Mouse (Mus musculus): Measurements from ENCODE around the gene Kdm1a. TPM values are rescaled to one million over a fixed set of nuclear protein-coding genes. Genes with fewer than 3 reads are reported as not detected.

The Kdm1a gene
- polyA plus RNA-seq, 1 experiment from 2014 or later, result 69.9 TPM

GRCm38 (mm10) chr4:136594006-136594405 lies 8.5 kb downstream of the Kdm1a start:
- no peaks in the 10 kb centered on the region for H3K27me3 ChIP-seq (ENCODE audit: control insufficient read depth, insufficient read depth, low read length)
- H3K36me3 ChIP-seq (ENCODE audit: control insufficient read depth, insufficient read depth, low read length), result peaks cover 12% of the 10 kb centered on the region; the same call in 1 of the 2 replicates
- H3K9me3 ChIP-seq (ENCODE audit: control insufficient read depth, low read length), result no peaks in the 10 kb centered on the region
- no peak for ATAC-seq (ENCODE audit: low FRiP score, low TSS enrichment)
- H3K9ac ChIP-seq (ENCODE audit: low read depth, low read length), result no peak overlapping the region
- 0 out of 2 replicates have a peak, but pooled peaks cover 3% of the 10 kb centered on the region for H3K4me1 ChIP-seq (ENCODE audit: control insufficient read depth, insufficient read depth, low read length)
- 84% methylated on average over 2 of the region's 2 CpGs for WGBS
- no peak overlapping the region for H3K27ac ChIP-seq (ENCODE audit: low read depth, low read length)
- H3K4me3 ChIP-seq (ENCODE audit: low read length), result no peak overlapping the region
- no peak overlapping the region for H3K4me2 ChIP-seq (replicated peaks; ENCODE audit: low read depth, low read length)

GRCm38 (mm10) chr4:136592111-136592510 lies 10.4 kb downstream of the Kdm1a start:
- Histone ChIP-seq H3K27me3 (ENCODE audit: control insufficient read depth, insufficient read depth, low read length) (no peaks in the 10 kb centered on the region), H3K36me3 (ENCODE audit: control insufficient read depth, insufficient read depth, low read length) (peaks cover 12% of the 10 kb centered on the region; the same call in 1 of the 2 replicates), H3K4me3 (ENCODE audit: low read length) (no peak overlapping the region), H3K27ac (ENCODE audit: low read depth, low read length) (no peak overlapping the region), H3K4me1 (ENCODE audit: control insufficient read depth, insufficient read depth, low read length) (0 out of 2 replicates have a peak, but pooled peaks cover 3% of the 10 kb centered on the region), H3K9ac (ENCODE audit: low read depth, low read length) (no peak overlapping the region), H3K4me2 (replicated peaks; ENCODE audit: low read depth, low read length) (no peak overlapping the region), H3K9me3 (ENCODE audit: control insufficient read depth, low read length) (no peaks in the 10 kb centered on the region)
- 53% methylated on average over 4 of the region's 4 CpGs for WGBS
- no peak for ATAC-seq (ENCODE audit: low FRiP score, low TSS enrichment)

- Histone ChIP-seq H3K36me3 (ENCODE audit: control insufficient read depth, insufficient read depth, low read length) (peaks cover 9% of the 10 kb centered on the region; the same call in 1 of the 2 replicates), H3K27ac (ENCODE audit: low read depth, low read length) (no peak overlapping the region), H3K4me1 (ENCODE audit: control insufficient read depth, insufficient read depth, low read length) (no peaks in the 10 kb centered on the region), H3K27me3 (ENCODE audit: control insufficient read depth, insufficient read depth, low read length) (no peaks in the 10 kb centered on the region), H3K9me3 (ENCODE audit: control insufficient read depth, low read length) (no peaks in the 10 kb centered on the region), H3K4me3 (ENCODE audit: low read length) (no peak overlapping the region), H3K4me2 (replicated peaks; ENCODE audit: low read depth, low read length) (no peak overlapping the region), H3K9ac (ENCODE audit: low read depth, low read length) (no peak overlapping the region)
- WGBS, result 93% methylated on average over 4 of the region's 4 CpGs
- ATAC-seq (ENCODE audit: low FRiP score, low TSS enrichment), result no peak
Observed at GRCm38 (mm10) chr4:136588003-136588402, 14.5 kb downstream of the Kdm1a start.

GRCm38 (mm10) chr4:136587221-136587827 lies 15.2 kb downstream of the Kdm1a start:
- H3K4me3 ChIP-seq (ENCODE audit: low read length), result no peak overlapping the region
- no peaks in the 10 kb centered on the region for H3K4me1 ChIP-seq (ENCODE audit: control insufficient read depth, insufficient read depth, low read length)
- WGBS, result 88% methylated on average over 4 of the region's 4 CpGs
- ATAC-seq (ENCODE audit: low FRiP score, low TSS enrichment), result no peak
- H3K9ac ChIP-seq (ENCODE audit: low read depth, low read length), result no peak overlapping the region
- no peaks in the 10 kb centered on the region for H3K27me3 ChIP-seq (ENCODE audit: control insufficient read depth, insufficient read depth, low read length)
- H3K27ac ChIP-seq (ENCODE audit: low read depth, low read length), result no peak overlapping the region
- no peak overlapping the region for H3K4me2 ChIP-seq (replicated peaks; ENCODE audit: low read depth, low read length)
- H3K36me3 ChIP-seq (ENCODE audit: control insufficient read depth, insufficient read depth, low read length), result peaks cover 8% of the 10 kb centered on the region; the same call in 1 of the 2 replicates
- H3K9me3 ChIP-seq (ENCODE audit: control insufficient read depth, low read length), result no peaks in the 10 kb centered on the region

- no peak overlapping the region for H3K9ac ChIP-seq (ENCODE audit: low read depth, low read length)
- 77% methylated on average over 3 of the region's 3 CpGs for WGBS
- H3K27ac ChIP-seq (ENCODE audit: low read depth, low read length), result no peak overlapping the region
- ATAC-seq (ENCODE audit: low FRiP score, low TSS enrichment), result no peak
- H3K36me3 ChIP-seq (ENCODE audit: control insufficient read depth, insufficient read depth, low read length), result no peaks in the 10 kb centered on the region
- no peaks in the 10 kb centered on the region for H3K27me3 ChIP-seq (ENCODE audit: control insufficient read depth, insufficient read depth, low read length)
- H3K9me3 ChIP-seq (ENCODE audit: control insufficient read depth, low read length), result no peaks in the 10 kb centered on the region
- H3K4me3 ChIP-seq (ENCODE audit: low read length), result no peak overlapping the region
- no peak overlapping the region for H3K4me2 ChIP-seq (replicated peaks; ENCODE audit: low read depth, low read length)
- no peaks in the 10 kb centered on the region for H3K4me1 ChIP-seq (ENCODE audit: control insufficient read depth, insufficient read depth, low read length)
Observed at GRCm38 (mm10) chr4:136581885-136582284, 20.6 kb downstream of the Kdm1a start.

GRCm38 (mm10) chr4:136569998-136570397 lies 32.5 kb downstream of the Kdm1a start:
- ATAC-seq (ENCODE audit: low FRiP score, low TSS enrichment), result no peak
- H3K4me3 ChIP-seq (ENCODE audit: low read length), result no peak overlapping the region
- H3K27ac ChIP-seq (ENCODE audit: low read depth, low read length), result no peak overlapping the region
- H3K4me1 ChIP-seq (ENCODE audit: control insufficient read depth, insufficient read depth, low read length), result no peaks in the 10 kb centered on the region
- H3K9me3 ChIP-seq (ENCODE audit: control insufficient read depth, low read length), result no peaks in the 10 kb centered on the region
- H3K27me3 ChIP-seq (ENCODE audit: control insufficient read depth, insufficient read depth, low read length), result no peaks in the 10 kb centered on the region
- peaks cover 71% of the 10 kb centered on the region for H3K36me3 ChIP-seq (ENCODE audit: control insufficient read depth, insufficient read depth, low read length)
- no peak overlapping the region for H3K4me2 ChIP-seq (replicated peaks; ENCODE audit: low read depth, low read length)
- H3K9ac ChIP-seq (ENCODE audit: low read depth, low read length), result no peak overlapping the region

- H3K27me3 ChIP-seq (ENCODE audit: control insufficient read depth, insufficient read depth, low read length), result no peaks in the 10 kb centered on the region
- no peak overlapping the region for H3K4me3 ChIP-seq (ENCODE audit: low read length)
- H3K27ac ChIP-seq (ENCODE audit: low read depth, low read length), result no peak overlapping the region
- no peaks in the 10 kb centered on the region for H3K9me3 ChIP-seq (ENCODE audit: control insufficient read depth, low read length)
- H3K4me2 ChIP-seq (replicated peaks; ENCODE audit: low read depth, low read length), result no peak overlapping the region
- H3K36me3 ChIP-seq (ENCODE audit: control insufficient read depth, insufficient read depth, low read length), result peaks cover 82% of the 10 kb centered on the region
- ATAC-seq (ENCODE audit: low FRiP score, low TSS enrichment), result no peak
- H3K9ac ChIP-seq (ENCODE audit: low read depth, low read length), result no peak overlapping the region
- 84% methylated on average over 3 of the region's 3 CpGs for WGBS
- no peaks in the 10 kb centered on the region for H3K4me1 ChIP-seq (ENCODE audit: control insufficient read depth, insufficient read depth, low read length)
Observed at GRCm38 (mm10) chr4:136568629-136569028, 33.9 kb downstream of the Kdm1a start.

GRCm38 (mm10) chr4:136562755-136563154 lies 39.8 kb downstream of the Kdm1a start:
- Histone ChIP-seq H3K27ac (ENCODE audit: low read depth, low read length) (no peak overlapping the region), H3K36me3 (ENCODE audit: control insufficient read depth, insufficient read depth, low read length) (peaks cover 91% of the 10 kb centered on the region), H3K9ac (ENCODE audit: low read depth, low read length) (no peak overlapping the region), H3K4me2 (replicated peaks; ENCODE audit: low read depth, low read length) (no peak overlapping the region), H3K9me3 (ENCODE audit: control insufficient read depth, low read length) (no peaks in the 10 kb centered on the region), H3K4me1 (ENCODE audit: control insufficient read depth, insufficient read depth, low read length) (no peaks in the 10 kb centered on the region), H3K27me3 (ENCODE audit: control insufficient read depth, insufficient read depth, low read length) (no peaks in the 10 kb centered on the region), H3K4me3 (ENCODE audit: low read length) (no peak overlapping the region)
- 83% methylated on average over 6 of the region's 6 CpGs for WGBS
- no peak for ATAC-seq (ENCODE audit: low FRiP score, low TSS enrichment)

- Histone ChIP-seq H3K4me3 (ENCODE audit: low read length) (no peak overlapping the region), H3K9ac (ENCODE audit: low read depth, low read length) (no peak overlapping the region), H3K36me3 (ENCODE audit: control insufficient read depth, insufficient read depth, low read length) (peaks cover 92% of the 10 kb centered on the region), H3K9me3 (ENCODE audit: control insufficient read depth, low read length) (no peaks in the 10 kb centered on the region), H3K27me3 (ENCODE audit: control insufficient read depth, insufficient read depth, low read length) (no peaks in the 10 kb centered on the region), H3K27ac (ENCODE audit: low read depth, low read length) (no peak overlapping the region), H3K4me2 (replicated peaks; ENCODE audit: low read depth, low read length) (no peak overlapping the region), H3K4me1 (ENCODE audit: control insufficient read depth, insufficient read depth, low read length) (no peaks in the 10 kb centered on the region)
- ATAC-seq (ENCODE audit: low FRiP score, low TSS enrichment), result no peak
- 90% methylated on average over 8 of the region's 8 CpGs for WGBS
Observed at GRCm38 (mm10) chr4:136560270-136560991, 42.1 kb downstream of the Kdm1a start.
